10 mouse cellular contexts compared by ENCODE assay signal in the genomic region with DNA sequence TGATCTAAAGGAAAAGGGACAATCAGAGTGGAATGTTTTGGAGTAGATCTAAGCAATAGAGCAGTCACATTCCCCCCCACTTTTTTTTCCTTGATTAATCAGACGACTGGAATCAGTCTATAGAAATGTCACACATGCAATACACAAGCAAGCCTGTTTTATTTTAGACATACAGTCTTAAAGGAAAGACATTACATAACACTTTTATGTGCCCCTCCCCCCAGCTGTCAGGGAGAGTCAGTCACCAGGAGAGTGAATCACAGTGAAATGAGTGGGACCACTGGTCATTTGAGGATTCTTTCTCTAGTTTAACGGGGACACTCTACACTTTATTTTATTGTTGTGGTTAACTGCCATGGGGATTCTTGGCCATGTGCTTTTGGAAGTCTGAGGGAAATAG. TPM values are rescaled to one million over a fixed set of nuclear protein-coding genes. Genes with fewer than 3 reads are reported as not detected.
DNase-seq lines count a peak whose midpoint lies in the region; ATAC-seq lines count a peak whose summit lies in the region.
"Had no signal": no experiment of that assay in that cellular context is flagged by ENCODE, and none has a peak within 500 bp of the region (broad histone marks: within the 10 kb centered on the region; RNA-seq: fewer than 3 reads in every experiment).

No protein-coding gene starts in this region.

- DNase-seq in heart, embryonic 10.5 days (ENCODE audit: low spot score): no peak
- DNase-seq in embryonic facial prominence, embryonic 10.5 days (ENCODE audit: low spot score): no peak
- DNase-seq in frontal cortex, postnatal 14 days (ENCODE audit: low spot score in 2 of 2): no peak
- DNase-seq in adrenal gland, postnatal 10 days: no peak
- DNase-seq: adrenal gland, postnatal 36 days had no signal

- WGBS in heart, embryonic 11.5 days (ENCODE audit: insufficient replicate concordance): 24% methylated on average over 2 of the region's 2 CpGs
- 26% methylated on average over 2 of the region's 2 CpGs for WGBS in heart, embryonic 10.5 days
- WGBS in embryonic facial prominence, embryonic 10.5 days: 8% methylated on average over 2 of the region's 2 CpGs
- WGBS in intestine, embryonic 15.5 days: 18% methylated on average over 2 of the region's 2 CpGs
- 17% methylated on average over 2 of the region's 2 CpGs for WGBS in midbrain, embryonic 12.5 days

- no peaks in the 10 kb centered on the region for H3K9me3 ChIP-seq in heart, embryonic 11.5 days (replicated peaks; ENCODE audit: control insufficient read depth, low read length)
- no peaks in the 10 kb centered on the region for H3K9me3 ChIP-seq in heart, embryonic 10.5 days
- H3K9me3 ChIP-seq in embryonic facial prominence, embryonic 10.5 days: no peaks in the 10 kb centered on the region
- H3K9me3 ChIP-seq in intestine, embryonic 15.5 days: no peaks in the 10 kb centered on the region
- no peaks in the 10 kb centered on the region for H3K9me3 ChIP-seq in midbrain, embryonic 12.5 days

- H3K4me1 ChIP-seq in heart, embryonic 11.5 days (ENCODE audit: control insufficient read depth, insufficient read depth, low read length): no peaks in the 10 kb centered on the region
- H3K4me1 ChIP-seq in heart, embryonic 10.5 days: peaks cover 6% of the 10 kb centered on the region; the same call in 1 of the 2 replicates
- H3K4me1 ChIP-seq in embryonic facial prominence, embryonic 10.5 days: peaks cover 23% of the 10 kb centered on the region
- H3K4me1 ChIP-seq in intestine, embryonic 15.5 days (replicated peaks): 0 out of 2 replicates have a peak, but pooled peaks cover 6% of the 10 kb centered on the region
- H3K4me1 ChIP-seq in midbrain, embryonic 12.5 days: peaks cover 13% of the 10 kb centered on the region; the same call in 1 of the 2 replicates

- H3K27ac ChIP-seq in heart, embryonic 11.5 days (ENCODE audit: low read depth, low read length): no peak overlapping the region
- no peak overlapping the region for H3K27ac ChIP-seq in heart, embryonic 10.5 days
- no peak overlapping the region for H3K27ac ChIP-seq in embryonic facial prominence, embryonic 10.5 days (replicated peaks)
- no peak overlapping the region for H3K27ac ChIP-seq in intestine, embryonic 15.5 days
- no peak overlapping the region for H3K27ac ChIP-seq in midbrain, embryonic 12.5 days (replicated peaks)

- no peak for ATAC-seq in heart, embryonic 11.5 days (replicated peaks; ENCODE audit: insufficient number of reproducible peaks, low FRiP score, low TSS enrichment)
- no peak for ATAC-seq in intestine, embryonic 15.5 days
- no peak for ATAC-seq in midbrain, embryonic 12.5 days (ENCODE audit: low FRiP score, low read depth)
- no peak for ATAC-seq in monocyte, adult 5-6 weeks (replicated peaks; ENCODE audit: insufficient number of reproducible peaks, low FRiP score, low TSS enrichment, poor library complexity, severe bottlenecking)

- no peak overlapping the region for H3K9ac ChIP-seq in heart, embryonic 11.5 days (ENCODE audit: low read depth, low read length)
- H3K9ac ChIP-seq in intestine, embryonic 15.5 days: no peak overlapping the region
- H3K9ac ChIP-seq in midbrain, embryonic 12.5 days (replicated peaks): no peak overlapping the region

- H3K4me3 ChIP-seq in heart, embryonic 11.5 days (ENCODE audit: low read depth, low read length): peak overlapping the region; percentile 80; the same call in 1 of the 2 replicates
- H3K4me3 ChIP-seq in heart, embryonic 10.5 days: no peak overlapping the region
- H3K4me3 ChIP-seq in embryonic facial prominence, embryonic 10.5 days: peak overlapping the region; percentile 81
- H3K4me3 ChIP-seq in intestine, embryonic 15.5 days (replicated peaks): peak overlapping the region; percentile 75
- peak overlapping the region; percentile 81; the same call in 1 of the 2 replicates for H3K4me3 ChIP-seq in midbrain, embryonic 12.5 days
- H3K4me3 ChIP-seq: megakaryocyte, embryonic 14.5 days had no signal

- H3K4me2 ChIP-seq in heart, embryonic 11.5 days: peak overlapping the region; percentile 94
- peak overlapping the region; percentile 90 for H3K4me2 ChIP-seq in intestine, embryonic 15.5 days (replicated peaks)
- H3K4me2 ChIP-seq in midbrain, embryonic 12.5 days (replicated peaks): peak overlapping the region; percentile 82

- H3K36me3 ChIP-seq in heart, embryonic 11.5 days (ENCODE audit: control insufficient read depth, insufficient read depth, low read length): no peaks in the 10 kb centered on the region
- H3K36me3 ChIP-seq in heart, embryonic 10.5 days: no peaks in the 10 kb centered on the region
- H3K36me3 ChIP-seq in embryonic facial prominence, embryonic 10.5 days (replicated peaks): 0 out of 2 replicates have a peak, but pooled peaks cover 3% of the 10 kb centered on the region
- no peaks in the 10 kb centered on the region for H3K36me3 ChIP-seq in intestine, embryonic 15.5 days
- H3K36me3 ChIP-seq in midbrain, embryonic 12.5 days: no peaks in the 10 kb centered on the region

- 0 out of 2 replicates have a peak, but pooled peaks cover 6% of the 10 kb centered on the region for H3K27me3 ChIP-seq in heart, embryonic 11.5 days (ENCODE audit: control insufficient read depth, insufficient read depth, low read length)
- peaks cover 25% of the 10 kb centered on the region for H3K27me3 ChIP-seq in heart, embryonic 10.5 days (ENCODE audit: insufficient read depth, poor library complexity, severe bottlenecking)
- peaks cover 30% of the 10 kb centered on the region for H3K27me3 ChIP-seq in embryonic facial prominence, embryonic 10.5 days (replicated peaks; ENCODE audit: low read depth, poor library complexity, severe bottlenecking)
- no peaks in the 10 kb centered on the region for H3K27me3 ChIP-seq in intestine, embryonic 15.5 days (replicated peaks)
- peaks cover 30% of the 10 kb centered on the region for H3K27me3 ChIP-seq in midbrain, embryonic 12.5 days

RNA-seq across cellular contexts. Expression of gene Arhgef26, which starts 2.7 kb away (rescaled TPM):
- polyA plus RNA-seq in heart, embryonic 11.5 days (2014; fragmentation: Nextera tagmentation; extraction: Ambion mirVana): 3.6 and 5.2 TPM in 2 replicates
- 4.6 and 4.8 TPM in 2 replicates for polyA plus RNA-seq in heart, embryonic 10.5 days (2016; fragmentation: Nextera tagmentation; extraction: Ambion mirVana)
- polyA plus RNA-seq in embryonic facial prominence, embryonic 10.5 days (2016; fragmentation: Nextera tagmentation; extraction: Ambion mirVana): 6.9 and 8.2 TPM in 2 replicates
- polyA plus RNA-seq in intestine, embryonic 15.5 days (2015; fragmentation: Nextera tagmentation; extraction: Ambion mirVana): 15.3 and 16.7 TPM in 2 replicates
- polyA plus RNA-seq in midbrain, embryonic 12.5 days (2016; fragmentation: Nextera tagmentation; extraction: Ambion mirVana): 6.4 and 7.9 TPM in 2 replicates
- total RNA-seq in monocyte, adult 5-6 weeks (2017): 0.11 to 0.19 TPM in 2 of 3 replicates, not detected in the other
- 1 to 10 TPM; 5.6 to 6.1 TPM for total RNA-seq in adrenal gland, postnatal 10 days (2021)
